In genomic region chr7:58442535-58443184, GRCm38 (mm10) we compare ENCODE assay signal across 21 mouse cellular contexts.
DNase-seq lines count a peak whose midpoint lies in the region; ATAC-seq and TF ChIP-seq lines count a peak whose summit lies in the region.
"Had no signal": no experiment of that assay in that cellular context is flagged by ENCODE, and none has a peak within 500 bp of the region (broad histone marks: within the 10 kb centered on the region; RNA-seq: fewer than 3 reads in every experiment).

No protein-coding gene starts in this region.

- no peak for TF ChIP-seq CTCF in kidney, adult 2 months (conservative IDR thresholded peaks at IDR 0.05; ENCODE audit: insufficient read depth, insufficient read length, low read depth, low read length)

- WGBS in intestine, embryonic 15.5 days, result 90% methylated on average over 1 of the region's 1 CpGs
- 87% methylated on average over 1 of the region's 1 CpGs for WGBS in limb, embryonic 10.5 days
- 83% methylated on average over 1 of the region's 1 CpGs for WGBS in kidney, adult 2 months

- TF ChIP-seq POLR2A in myocyte (IDR thresholded peaks at IDR 0.05; ENCODE audit: insufficient read length, low read depth), result no peak
- no peak for TF ChIP-seq POLR2A in kidney, adult 2 months (IDR thresholded peaks at IDR 0.05; ENCODE audit: low read depth, low read length)

- no peak overlapping the region for H3K9ac ChIP-seq in intestine, embryonic 15.5 days
- H3K9ac ChIP-seq: embryonic facial prominence, embryonic 12.5 days; embryonic facial prominence, embryonic 15.5 days; forebrain, postnatal 0 days; hindbrain, embryonic 15.5 days had no signal

- no peaks in the 10 kb centered on the region for H3K4me1 ChIP-seq in intestine, embryonic 15.5 days (replicated peaks)
- no peaks in the 10 kb centered on the region for H3K4me1 ChIP-seq in limb, embryonic 10.5 days
- no peaks in the 10 kb centered on the region for H3K4me1 ChIP-seq in kidney, adult 2 months (ENCODE audit: control insufficient read depth, insufficient read depth, low read length)
- H3K4me1 ChIP-seq: embryonic facial prominence, embryonic 12.5 days; embryonic facial prominence, embryonic 15.5 days; hindbrain, embryonic 10.5 days; hindbrain, embryonic 15.5 days had no signal

- H3K4me2 ChIP-seq in intestine, embryonic 15.5 days (replicated peaks), result no peak overlapping the region
- H3K4me2 ChIP-seq in myocyte (ENCODE audit: low read depth), result peak overlapping the region; percentile 24
- H3K4me2 ChIP-seq: embryonic facial prominence, embryonic 12.5 days; embryonic facial prominence, embryonic 15.5 days; heart, embryonic 11.5 days; hindbrain, embryonic 15.5 days had no signal

- no peaks in the 10 kb centered on the region for H3K9me3 ChIP-seq in intestine, embryonic 15.5 days
- H3K9me3 ChIP-seq in limb, embryonic 10.5 days (replicated peaks), result no peaks in the 10 kb centered on the region
- H3K9me3 ChIP-seq: embryonic facial prominence, embryonic 12.5 days; embryonic facial prominence, embryonic 15.5 days; hindbrain, embryonic 10.5 days; hindbrain, embryonic 15.5 days had no signal

- no peaks in the 10 kb centered on the region for H3K36me3 ChIP-seq in intestine, embryonic 15.5 days
- no peaks in the 10 kb centered on the region for H3K36me3 ChIP-seq in myocyte (ENCODE audit: control insufficient read depth, insufficient read depth)
- H3K36me3 ChIP-seq in limb, embryonic 10.5 days, result no peaks in the 10 kb centered on the region
- no peaks in the 10 kb centered on the region for H3K36me3 ChIP-seq in kidney, adult 2 months (ENCODE audit: control insufficient read depth, insufficient read depth, low read length)
- H3K36me3 ChIP-seq: embryonic facial prominence, embryonic 12.5 days; embryonic facial prominence, embryonic 15.5 days; hindbrain, embryonic 10.5 days; hindbrain, embryonic 15.5 days had no signal

- intact Hi-C loops in heart, postnatal 36 days (cut with DNase I), result no loop called here

- no peaks in the 10 kb centered on the region for H3K79me2 ChIP-seq in myocyte (ENCODE audit: control insufficient read depth, insufficient read depth)

- DNase-seq in heart, adult 11 months, result peak; percentile 59
- DNase-seq in heart, postnatal 36 days, result no peak
- no peak for DNase-seq in limb, embryonic 10.5 days (ENCODE audit: low spot score)
- no peak for DNase-seq in kidney, adult 2 months
- DNase-seq: adrenal gland, adult 2 months; adrenal gland, postnatal 14 days; cerebellum, adult 11 months; cerebellum, adult 2 months; cerebellum, adult 9-11 months; cerebellum, postnatal 25 days; forebrain, postnatal 0 days; gastrocnemius, postnatal 36 days had no signal

- H3ac ChIP-seq in myocyte (ENCODE audit: control insufficient read depth, insufficient read length), result no peak overlapping the region

- H3K27ac ChIP-seq in intestine, embryonic 15.5 days, result no peak overlapping the region
- no peak overlapping the region for H3K27ac ChIP-seq in limb, embryonic 10.5 days
- H3K27ac ChIP-seq in kidney, adult 2 months (ENCODE audit: insufficient read depth, low read depth, low read length), result no peak overlapping the region
- H3K27ac ChIP-seq: embryonic facial prominence, embryonic 12.5 days; embryonic facial prominence, embryonic 15.5 days; hindbrain, embryonic 10.5 days; hindbrain, embryonic 15.5 days had no signal

- no peaks in the 10 kb centered on the region for H3K27me3 ChIP-seq in intestine, embryonic 15.5 days (replicated peaks)
- no peaks in the 10 kb centered on the region for H3K27me3 ChIP-seq in myocyte (ENCODE audit: control insufficient read depth, insufficient read depth, insufficient read length)
- H3K27me3 ChIP-seq in limb, embryonic 10.5 days (ENCODE audit: low read depth, poor library complexity, severe bottlenecking), result no peaks in the 10 kb centered on the region
- no peaks in the 10 kb centered on the region for H3K27me3 ChIP-seq in kidney, adult 2 months (replicated peaks; ENCODE audit: control insufficient read depth, insufficient read depth, low read length)
- H3K27me3 ChIP-seq: embryonic facial prominence, embryonic 12.5 days; embryonic facial prominence, embryonic 15.5 days; hindbrain, embryonic 15.5 days had no signal

- no peak overlapping the region for H3K4me3 ChIP-seq in intestine, embryonic 15.5 days (replicated peaks)
- H3K4me3 ChIP-seq in myocyte, result no peak overlapping the region
- no peak overlapping the region for H3K4me3 ChIP-seq in limb, embryonic 10.5 days
- H3K4me3 ChIP-seq in kidney, adult 2 months (ENCODE audit: insufficient read depth, low read depth, low read length), result no peak overlapping the region
- H3K4me3 ChIP-seq: embryonic facial prominence, embryonic 12.5 days; embryonic facial prominence, embryonic 15.5 days; hindbrain, embryonic 10.5 days; hindbrain, embryonic 15.5 days had no signal

- ATAC-seq in intestine, embryonic 15.5 days, result peak; percentile 78
- ATAC-seq: CD4-positive, CD25-positive, alpha-beta regulatory T cell, adult 4 months; forebrain, embryonic 14.5 days; forebrain, postnatal 0 days had no signal

TF ChIP-seq in myocyte, 11 proteins besides CTCF, POLR2A, EP300 and RAD21:
- no peak for TF ChIP-seq USF1 (IDR thresholded peaks at IDR 0.05; ENCODE audit: low read depth)
TF ChIP-seq in myocyte: peak in this region for 0.
